Mouse (Mus musculus): ENCODE measurements around the gene Dhx16. TPM values are rescaled to one million over a fixed set of nuclear protein-coding genes. Genes with fewer than 3 reads are reported as not detected.

The Dhx16 gene
- polyA plus RNA-seq, 1 experiment from 2014 or later: 14.2 TPM

GRCm38 (mm10) chr17:35835424-35836140 lies 44.0 kb upstream of the Dhx16 start:
- 0 out of 2 replicates have a peak overlapping the region, but pooled peaks have one; percentile 23 for H3K9ac ChIP-seq (ENCODE audit: low read length)
- ATAC-seq (ENCODE audit: low FRiP score, low TSS enrichment) (peak; percentile 16; the same call in 1 of the 2 replicates), DNase-seq (ENCODE audit: low spot score) (peak; percentile 57)
- no peak overlapping the region for H3K27ac ChIP-seq (replicated peaks)
- no peak overlapping the region for H3K4me3 ChIP-seq (ENCODE audit: low read depth, low read length)
- H3K27me3 ChIP-seq (ENCODE audit: control insufficient read depth, insufficient read depth, low read length): no peaks in the 10 kb centered on the region
- 58% methylated on average over 26 of the region's 26 CpGs for WGBS
- TF ChIP-seq EP300 (optimal IDR thresholded peaks at IDR 0.05) (no peak), CTCF (IDR thresholded peaks at IDR 0.05; ENCODE audit: low read depth) (no peak)
- H3K9me3 ChIP-seq (ENCODE audit: control insufficient read depth, low read length): no peaks in the 10 kb centered on the region
- peak overlapping the region; percentile 6; the same call in 1 of the 2 replicates for H3K4me2 ChIP-seq (replicated peaks; ENCODE audit: low read depth)
- 0 out of 2 replicates have a peak, but pooled peaks cover 5% of the 10 kb centered on the region for H3K4me1 ChIP-seq (replicated peaks; ENCODE audit: control insufficient read depth, insufficient read depth)
- peaks cover 17% of the 10 kb centered on the region for H3K36me3 ChIP-seq (ENCODE audit: control insufficient read depth, insufficient read depth, low read length)

DNA sequence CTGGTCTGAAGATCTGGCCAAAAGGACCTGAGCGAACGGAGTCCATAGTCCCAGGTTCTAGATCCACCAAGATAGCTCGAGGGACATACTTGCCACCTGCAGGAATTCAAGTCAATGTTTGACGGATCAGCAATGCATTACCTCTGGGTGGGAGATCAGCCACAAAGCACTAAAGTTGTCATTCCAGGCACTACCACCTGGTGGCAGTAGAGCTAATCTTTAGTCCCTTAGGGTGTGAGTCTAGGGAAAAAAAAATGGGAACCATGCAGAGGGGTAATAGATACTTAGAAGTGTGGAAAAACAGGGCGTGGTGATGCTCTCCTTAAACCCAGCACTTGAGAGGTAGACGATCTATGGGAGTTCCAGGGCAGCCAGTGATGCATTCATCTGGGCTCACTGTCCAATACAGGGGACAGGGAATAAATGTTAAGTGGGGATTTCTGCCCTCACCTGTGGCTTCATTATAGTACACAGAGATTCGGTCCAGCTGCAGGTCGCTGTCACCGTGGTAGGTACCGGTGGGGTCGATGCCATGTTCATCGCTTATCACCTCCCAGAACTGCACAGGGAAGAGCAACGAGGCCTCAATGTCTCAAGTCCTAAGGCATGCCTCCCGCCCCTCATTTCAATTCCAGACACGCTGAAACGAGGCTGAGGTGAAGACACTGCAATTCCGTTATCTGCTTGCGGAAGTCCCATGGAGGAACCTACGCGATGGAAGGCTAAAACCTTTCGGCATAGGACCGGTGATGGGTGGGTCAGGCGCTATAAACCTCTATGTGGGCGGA lies 43.2 kb upstream of the Dhx16 start:
- no peaks in the 10 kb centered on the region for H3K9me3 ChIP-seq (ENCODE audit: control insufficient read depth, low read length)
- 4% methylated on average over 24 of the region's 24 CpGs for WGBS
- peak overlapping the region; percentile 91 for H3K27ac ChIP-seq (replicated peaks)
- 0 out of 2 replicates have a peak, but pooled peaks cover 5% of the 10 kb centered on the region for H3K4me1 ChIP-seq (replicated peaks; ENCODE audit: control insufficient read depth, insufficient read depth)
- peaks cover 17% of the 10 kb centered on the region for H3K36me3 ChIP-seq (ENCODE audit: control insufficient read depth, insufficient read depth, low read length)
- DNase-seq (ENCODE audit: low spot score): peak; percentile 86
- peak; percentile 7; the same call in 1 of the 2 replicates for ATAC-seq (ENCODE audit: low FRiP score, low TSS enrichment)
- H3K4me3 ChIP-seq (ENCODE audit: low read depth, low read length): peak overlapping the region; percentile 71
- TF ChIP-seq EP300 (optimal IDR thresholded peaks at IDR 0.05) (no peak), CTCF (IDR thresholded peaks at IDR 0.05; ENCODE audit: low read depth) (peak; percentile 94)
- no peaks in the 10 kb centered on the region for H3K27me3 ChIP-seq (ENCODE audit: control insufficient read depth, insufficient read depth, low read length)
- H3K4me2 ChIP-seq (replicated peaks; ENCODE audit: low read depth): peak overlapping the region; percentile 81
- peak overlapping the region; percentile 74 for H3K9ac ChIP-seq (ENCODE audit: low read length)

GRCm38 (mm10) chr17:35836991-35837422 lies 42.6 kb upstream of the Dhx16 start:
- WGBS: 0% methylated on average over 25 of the region's 25 CpGs
- ATAC-seq (ENCODE audit: low FRiP score, low TSS enrichment) (no peak; the same call in 1 of the 2 replicates), DNase-seq (ENCODE audit: low spot score) (peak; percentile 87)

GRCm38 (mm10) chr17:35837487-35837886 lies 42.1 kb upstream of the Dhx16 start:
- WGBS: under 1% methylated on average over 18 of the region's 18 CpGs
- Histone ChIP-seq H3K9me3 (ENCODE audit: control insufficient read depth, low read length) (no peaks in the 10 kb centered on the region), H3K4me2 (replicated peaks; ENCODE audit: low read depth) (peak overlapping the region; percentile 81), H3K9ac (ENCODE audit: low read length) (peak overlapping the region; percentile 74), H3K27me3 (ENCODE audit: control insufficient read depth, insufficient read depth, low read length) (no peaks in the 10 kb centered on the region), H3K27ac (replicated peaks) (peak overlapping the region; percentile 91), H3K36me3 (ENCODE audit: control insufficient read depth, insufficient read depth, low read length) (peaks cover 17% of the 10 kb centered on the region), H3K4me3 (ENCODE audit: low read depth, low read length) (peak overlapping the region; percentile 71), H3K4me1 (replicated peaks; ENCODE audit: control insufficient read depth, insufficient read depth) (peaks cover 5% of the 10 kb centered on the region; the same call in 1 of the 2 replicates)
- no peak for ATAC-seq (ENCODE audit: low FRiP score, low TSS enrichment)
- TF ChIP-seq EP300 (optimal IDR thresholded peaks at IDR 0.05) (no peak), CTCF (IDR thresholded peaks at IDR 0.05; ENCODE audit: low read depth) (0 out of 2 replicates have a peak, but pooled peaks have one; percentile 10)
- peak; percentile 62 for DNase-seq (ENCODE audit: low spot score)

More at GRCm38 (mm10) chr17:35836991-35837422, 42.6 kb upstream of the Dhx16 start:
- peaks cover 5% of the 10 kb centered on the region; the same call in 1 of the 2 replicates for H3K4me1 ChIP-seq (replicated peaks; ENCODE audit: control insufficient read depth, insufficient read depth)
- H3K9me3 ChIP-seq (ENCODE audit: control insufficient read depth, low read length): no peaks in the 10 kb centered on the region
- peak overlapping the region; percentile 81 for H3K4me2 ChIP-seq (replicated peaks; ENCODE audit: low read depth)
- H3K9ac ChIP-seq (ENCODE audit: low read length): peak overlapping the region; percentile 74
- peak overlapping the region; percentile 71 for H3K4me3 ChIP-seq (ENCODE audit: low read depth, low read length)
- peaks cover 17% of the 10 kb centered on the region for H3K36me3 ChIP-seq (ENCODE audit: control insufficient read depth, insufficient read depth, low read length)
- H3K27ac ChIP-seq (replicated peaks): peak overlapping the region; percentile 91
- TF ChIP-seq EP300 (optimal IDR thresholded peaks at IDR 0.05) (no peak), CTCF (IDR thresholded peaks at IDR 0.05; ENCODE audit: low read depth) (no peak)
- no peaks in the 10 kb centered on the region for H3K27me3 ChIP-seq (ENCODE audit: control insufficient read depth, insufficient read depth, low read length)

DNA sequence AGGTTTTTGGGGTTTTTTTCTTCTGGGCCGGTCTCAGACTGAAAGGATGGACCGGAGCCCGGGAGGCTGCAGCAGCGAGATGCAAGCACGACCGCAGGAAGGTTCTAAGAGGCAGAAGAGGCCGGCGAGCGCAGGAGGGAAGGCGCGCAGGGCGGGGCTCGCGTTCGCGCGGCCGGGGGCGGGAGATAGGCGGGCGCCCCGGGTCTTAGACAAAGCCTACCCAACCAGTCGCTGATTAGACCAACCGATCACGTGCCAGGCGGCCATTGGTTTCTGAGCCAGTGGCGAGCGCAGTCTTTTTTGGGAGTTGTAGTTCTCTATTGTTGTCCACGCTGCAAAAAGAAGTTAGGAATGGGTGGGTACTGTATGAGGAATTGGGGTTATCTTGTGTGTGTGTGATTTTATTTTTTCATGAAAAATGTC lies 41.5 kb upstream of the Dhx16 start, which contains the start of gene Tubb5:
TSS of gene Tubb5 (minus strand) at position 185 of the 423 bp plus-strand sequence.
- Histone ChIP-seq H3K36me3 (ENCODE audit: control insufficient read depth, insufficient read depth, low read length) (peaks cover 17% of the 10 kb centered on the region), H3K27ac (replicated peaks) (peak within 1 kb of the TSS; percentile 91), H3K9ac (ENCODE audit: low read length) (peak within 1 kb of the TSS; percentile 74), H3K4me3 (ENCODE audit: low read depth, low read length) (peak within 1 kb of the TSS; percentile 71), H3K4me1 (replicated peaks; ENCODE audit: control insufficient read depth, insufficient read depth) (peaks cover 5% of the 10 kb centered on the region; the same call in 1 of the 2 replicates), H3K4me2 (replicated peaks; ENCODE audit: low read depth) (peak within 1 kb of the TSS; percentile 81), H3K27me3 (ENCODE audit: control insufficient read depth, insufficient read depth, low read length) (no peaks in the 10 kb centered on the region), H3K9me3 (ENCODE audit: control insufficient read depth, low read length) (no peaks in the 10 kb centered on the region)
- WGBS: under 1% methylated on average over 29 of the region's 29 CpGs
- ATAC-seq (ENCODE audit: low FRiP score, low TSS enrichment) (peak; percentile 82), DNase-seq (ENCODE audit: low spot score) (peak; percentile 97)
- TF ChIP-seq CTCF (IDR thresholded peaks at IDR 0.05; ENCODE audit: low read depth) (0 out of 2 replicates have a peak, but pooled peaks have one; percentile 10), EP300 (optimal IDR thresholded peaks at IDR 0.05) (no peak)
